Mouse (Mus musculus) stomach, embryonic 14.5 days (tissue): ENCODE data around the gene Med28. TPM values are rescaled to one million over a fixed set of nuclear protein-coding genes. Genes with fewer than 3 reads are reported as not detected.

Experiments used
- ATAC-seq: fragments of 200-750 bp; cut with Nextera tagmentation; 2 replicates; pipeline ENCODE4 v1.8.0; 2017; ENCODE audit warnings: low read depth, moderate TSS enrichment; ENCODE audit not compliant: insufficient number of reproducible peaks, insufficient read depth, low FRiP score
- H3K27ac ChIP-seq: fragments of 300-500 bp; sonication (generic); 2 replicates; pipeline ENCODE4 v1.5.1; 2014; ENCODE audit warnings: mild to moderate bottlenecking, low read length, moderate library complexity, mixed read lengths
- H3K27me3 ChIP-seq: fragments of 300-500 bp; sonication (generic); 2 replicates; pipeline ENCODE4 v1.6.1; 2014; ENCODE audit warnings: low read length, control low read depth, mixed read lengths; ENCODE audit not compliant: control insufficient read depth, insufficient read depth
- H3K36me3 ChIP-seq: fragments of 300-500 bp; sonication (generic); 2 replicates; pipeline ENCODE4 v1.6.1; 2014; ENCODE audit warnings: mild to moderate bottlenecking, control low read depth, low read length, moderate library complexity, mixed read lengths; ENCODE audit not compliant: control insufficient read depth, insufficient read depth
- H3K4me1 ChIP-seq: fragments of 300-500 bp; sonication (generic); 2 replicates; pipeline ENCODE4 v1.6.1; 2014; ENCODE audit warnings: low read length, control low read depth, mixed read lengths; ENCODE audit not compliant: control insufficient read depth, insufficient read depth
- H3K4me2 ChIP-seq: fragments of 300-500 bp; sonication (generic); replicated peaks from 2 replicates; pipeline ENCODE4 v1.6.1; 2014; ENCODE audit warnings: low read depth, low read length, control low read depth
- H3K4me3 ChIP-seq: fragments of 300-500 bp; sonication (generic); 2 replicates; pipeline ENCODE4 v1.5.1; 2014; ENCODE audit warnings: low read depth, low read length, control low read depth
- H3K9ac ChIP-seq: fragments of 300-500 bp; sonication (generic); replicated peaks from 2 replicates; pipeline ENCODE4 v1.6.1; 2014; ENCODE audit warnings: low read depth, mild to moderate bottlenecking, control low read depth, low read length, moderate library complexity, mixed read lengths
- H3K9me3 ChIP-seq: fragments of 300-500 bp; sonication (generic); 2 replicates; pipeline ENCODE4 v1.6.1; 2016; ENCODE audit warnings: low read depth, low read length, control low read depth; ENCODE audit not compliant: control insufficient read depth
- WGBS: fragments of 180-500 bp; shearing (Covaris S2); extraction: QIAGEN DNeasy Blood & Tissue Kit; methylation state at CpG from one replicate; pipeline ENCODE4 v1.1.7; 2014; 5-methylcytosine and 5-hydroxymethylcytosine counted together
- polyA plus RNA-seq: library from polyadenylated mRNA; unstranded; fragments of >200 nt; fragmentation: Nextera tagmentation; extraction: Ambion mirVana; gene quantifications from 2 replicates; pipeline ENCODE4 v1.2.1, GENCODE M21; 2014

Gene Med28
- 218 and 247 TPM in 2 replicates for polyA plus RNA-seq

- Histone ChIP-seq H3K4me1 (peaks cover 12% of the 10 kb centered on the region; the same call in 1 of the 2 replicates), H3K4me2 (peak within 1 kb of the TSS; percentile 93), H3K36me3 (peaks cover 6% of the 10 kb centered on the region), H3K27me3 (no peaks in the 10 kb centered on the region), H3K27ac (peak within 1 kb of the TSS; percentile 48; the same call in 1 of the 2 replicates), H3K4me3 (peak within 1 kb of the TSS; percentile 88), H3K9ac (peak within 1 kb of the TSS; percentile 82), H3K9me3 (no peaks in the 10 kb centered on the region)
- WGBS = 2% methylated on average over 55 of the region's 56 CpGs
- ATAC-seq = peak; percentile 97
Measured at GRCm38 (mm10) chr5:45519960-45520808, at the start of gene Med28. Gene Med28, plus strand, starts transcription at chr5:45520229.

- 32% methylated on average over 7 of the region's 7 CpGs for WGBS
- H3K27me3 ChIP-seq = no peaks in the 10 kb centered on the region
- H3K27ac ChIP-seq = no peak overlapping the region
- no peaks in the 10 kb centered on the region for H3K4me1 ChIP-seq
- no peak for ATAC-seq
- no peaks in the 10 kb centered on the region for H3K9me3 ChIP-seq
- H3K36me3 ChIP-seq = no peaks in the 10 kb centered on the region
- no peak overlapping the region for H3K9ac ChIP-seq
- no peak overlapping the region for H3K4me2 ChIP-seq
- H3K4me3 ChIP-seq = no peak overlapping the region
Measured at GRCm38 (mm10) chr5:45472880-45473450, 47.1 kb upstream of the Med28 start.

GRCm38 (mm10) chr5:45473521-45473920 is 46.5 kb upstream of the Med28 start:
- Histone ChIP-seq H3K27ac (no peak overlapping the region), H3K9ac (no peak overlapping the region), H3K9me3 (no peaks in the 10 kb centered on the region), H3K4me3 (no peak overlapping the region), H3K36me3 (no peaks in the 10 kb centered on the region), H3K4me2 (no peak overlapping the region), H3K4me1 (no peaks in the 10 kb centered on the region), H3K27me3 (no peaks in the 10 kb centered on the region)
- 90% methylated on average over 1 of the region's 1 CpGs for WGBS
- no peak for ATAC-seq

- H3K4me1 ChIP-seq = no peaks in the 10 kb centered on the region
- H3K27me3 ChIP-seq = no peaks in the 10 kb centered on the region
- no peaks in the 10 kb centered on the region for H3K9me3 ChIP-seq
- H3K4me3 ChIP-seq = no peak overlapping the region
- 29% methylated on average over 6 of the region's 6 CpGs for WGBS
- H3K36me3 ChIP-seq = no peaks in the 10 kb centered on the region
- no peak overlapping the region for H3K27ac ChIP-seq
- ATAC-seq = no peak
- H3K4me2 ChIP-seq = no peak overlapping the region
- no peak overlapping the region for H3K9ac ChIP-seq
Measured at GRCm38 (mm10) chr5:45474215-45474614, 45.8 kb upstream of the Med28 start.

GRCm38 (mm10) chr5:45474758-45475157 is 45.3 kb upstream of the Med28 start:
- 76% methylated on average over 3 of the region's 4 CpGs for WGBS

GRCm38 (mm10) chr5:45475771-45476170 is 44.3 kb upstream of the Med28 start:
- H3K4me3 ChIP-seq = no peak overlapping the region
- H3K36me3 ChIP-seq = no peaks in the 10 kb centered on the region
- no peaks in the 10 kb centered on the region for H3K4me1 ChIP-seq
- ATAC-seq = no peak
- no peak overlapping the region for H3K9ac ChIP-seq
- H3K4me2 ChIP-seq = no peak overlapping the region
- no peaks in the 10 kb centered on the region for H3K27me3 ChIP-seq
- no peaks in the 10 kb centered on the region for H3K9me3 ChIP-seq
- 88% methylated on average over 5 of the region's 5 CpGs for WGBS
- no peak overlapping the region for H3K27ac ChIP-seq

More at GRCm38 (mm10) chr5:45474758-45475157, 45.3 kb upstream of the Med28 start:
- H3K27ac ChIP-seq = no peak overlapping the region
- no peak for ATAC-seq
- no peaks in the 10 kb centered on the region for H3K36me3 ChIP-seq
- H3K4me1 ChIP-seq = no peaks in the 10 kb centered on the region
- no peak overlapping the region for H3K4me2 ChIP-seq
- no peaks in the 10 kb centered on the region for H3K9me3 ChIP-seq
- no peaks in the 10 kb centered on the region for H3K27me3 ChIP-seq
- no peak overlapping the region for H3K4me3 ChIP-seq
- H3K9ac ChIP-seq = no peak overlapping the region

GRCm38 (mm10) chr5:45476288-45476687 is 43.7 kb upstream of the Med28 start:
- Histone ChIP-seq H3K4me3 (no peak overlapping the region), H3K27me3 (no peaks in the 10 kb centered on the region), H3K9me3 (no peaks in the 10 kb centered on the region), H3K27ac (no peak overlapping the region), H3K36me3 (no peaks in the 10 kb centered on the region), H3K4me1 (no peaks in the 10 kb centered on the region), H3K4me2 (no peak overlapping the region), H3K9ac (no peak overlapping the region)
- 40% methylated on average over 6 of the region's 6 CpGs for WGBS
- ATAC-seq = no peak

- Histone ChIP-seq H3K9ac (no peak overlapping the region), H3K9me3 (no peaks in the 10 kb centered on the region), H3K4me2 (no peak overlapping the region), H3K27ac (no peak overlapping the region), H3K4me3 (no peak overlapping the region), H3K27me3 (no peaks in the 10 kb centered on the region), H3K36me3 (no peaks in the 10 kb centered on the region), H3K4me1 (no peaks in the 10 kb centered on the region)
- 74% methylated on average over 7 of the region's 7 CpGs for whole genome bisulfite sequencing
- no peak for ATAC-seq
Measured at GRCm38 (mm10) chr5:45477601-45478000, 42.4 kb upstream of the Med28 start.
